Mouse (Mus musculus) cerebellum, adult 9-10 months (tissue): ENCODE measurements around the gene Zfp536.

Experiments used
- DNase-seq: peaks from one replicate; pipeline ENCODE4 v3.0.0; 2022

Gene Zfp536

DNA sequence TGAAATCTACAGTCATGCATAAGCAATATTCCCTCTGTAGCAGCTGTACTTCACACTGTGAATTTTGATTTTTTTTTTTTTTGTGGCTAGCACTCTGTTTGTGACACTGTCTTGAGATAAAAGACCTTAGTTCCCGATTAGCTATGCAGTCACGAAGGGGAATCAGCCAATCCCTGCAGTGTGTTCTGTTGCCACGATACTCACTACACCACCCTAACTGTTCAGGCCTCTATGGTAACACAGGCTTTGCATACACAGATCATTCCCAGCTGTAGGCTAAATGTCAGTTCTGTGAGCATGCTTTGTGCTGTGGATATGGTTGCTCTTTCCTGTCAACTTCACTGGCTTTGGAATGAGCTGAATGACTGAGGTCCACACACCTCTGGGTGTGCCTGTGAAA is 325.9 kb downstream of the Zfp536 start:
- DNase-seq, result no peak

DNA sequence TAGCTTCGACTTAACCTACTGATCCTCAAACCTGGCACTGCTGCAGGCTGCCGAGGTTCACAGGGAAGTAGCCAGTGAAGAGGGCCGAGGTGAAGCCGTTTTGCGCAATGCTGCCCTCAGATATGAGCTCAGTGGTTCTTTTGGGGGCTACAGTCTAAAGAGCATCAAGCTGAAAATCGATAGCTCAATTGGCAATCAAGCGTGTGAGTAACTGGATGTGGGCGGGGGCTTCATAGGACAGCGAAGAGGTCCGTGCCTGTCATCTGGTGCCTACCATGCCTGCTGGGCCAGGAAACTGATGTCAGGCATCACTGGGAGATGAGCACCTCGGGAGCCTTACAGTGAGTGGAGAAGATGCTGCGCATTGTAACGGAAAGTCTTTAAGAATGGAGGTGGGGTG is 333.5 kb downstream of the Zfp536 start:
- DNase-seq, result no peak

DNA sequence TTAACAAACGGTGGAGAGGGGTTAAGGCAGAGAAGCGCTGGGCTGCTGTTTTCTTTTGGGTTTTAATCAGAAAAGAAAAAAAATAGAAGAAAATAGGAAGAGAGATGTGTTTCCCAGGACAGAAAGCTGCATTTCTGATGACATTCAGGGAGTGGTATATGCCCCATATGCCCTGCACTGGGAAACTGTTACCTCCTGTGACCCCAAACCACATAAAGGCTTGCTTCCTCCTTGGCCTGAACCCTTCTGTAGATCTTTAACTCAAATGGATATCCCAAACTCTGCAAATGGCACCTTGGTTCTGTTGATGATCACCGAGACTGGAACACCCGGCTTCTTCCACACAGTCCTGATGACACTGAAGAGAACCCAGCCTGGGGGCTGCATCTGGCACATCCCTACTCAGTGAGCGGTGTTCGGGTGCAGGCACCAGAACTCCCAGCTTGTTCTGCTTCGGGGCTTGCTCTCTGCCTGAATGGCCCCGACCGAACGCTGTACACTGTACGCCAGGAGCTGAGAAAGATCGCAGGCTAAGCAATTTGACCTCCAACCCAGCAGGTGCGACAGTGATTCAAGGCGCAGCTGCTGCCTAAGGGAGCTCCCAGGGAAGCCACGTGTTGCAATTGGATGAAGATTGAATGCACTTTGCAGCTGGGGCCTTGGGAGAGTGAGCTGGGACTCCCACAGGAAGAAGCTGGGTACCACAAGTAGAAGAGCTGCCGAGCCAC is 334.2 kb downstream of the Zfp536 start:
- DNase-seq, result no peak

DNA sequence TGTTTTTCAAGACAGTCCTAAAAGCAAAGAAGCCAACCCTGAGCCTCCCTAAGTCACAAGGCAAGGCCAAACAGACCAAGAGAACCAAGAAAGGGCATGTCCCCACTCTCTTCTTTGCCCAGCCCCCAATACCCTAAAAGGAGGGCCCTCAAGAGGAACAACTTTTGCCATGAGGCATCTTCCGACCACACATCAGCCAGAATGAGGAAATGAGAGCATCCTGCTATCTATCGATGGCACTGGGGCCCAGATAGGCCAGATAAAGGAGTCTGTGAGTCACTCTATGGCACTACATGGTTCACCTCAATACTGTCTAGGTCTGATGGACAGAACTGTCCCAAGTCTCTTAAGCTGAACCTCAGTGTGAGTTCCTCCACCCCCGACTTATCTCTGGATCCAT is 335.6 kb downstream of the Zfp536 start:
- DNase-seq, result no peak

DNA sequence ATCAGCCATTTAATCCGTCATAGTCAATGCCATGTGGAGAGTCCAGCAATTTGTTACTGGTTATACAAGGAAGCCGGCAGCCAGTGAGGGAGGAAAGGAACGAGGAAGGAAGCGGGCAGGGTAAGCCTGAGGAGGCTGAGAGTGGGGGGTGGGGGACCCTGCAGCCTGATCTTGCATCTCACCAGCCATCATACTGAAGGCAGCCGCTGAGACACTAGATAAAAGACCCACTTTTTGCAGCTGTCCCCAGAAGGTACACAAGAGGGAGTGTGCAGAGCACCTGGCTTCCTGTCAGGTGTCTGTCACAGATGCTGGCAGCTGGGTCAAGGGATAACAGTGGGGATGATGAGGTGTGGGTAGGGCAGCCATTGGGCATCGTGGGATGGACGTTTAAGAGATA is 340.3 kb downstream of the Zfp536 start:
- no peak for DNase-seq

DNA sequence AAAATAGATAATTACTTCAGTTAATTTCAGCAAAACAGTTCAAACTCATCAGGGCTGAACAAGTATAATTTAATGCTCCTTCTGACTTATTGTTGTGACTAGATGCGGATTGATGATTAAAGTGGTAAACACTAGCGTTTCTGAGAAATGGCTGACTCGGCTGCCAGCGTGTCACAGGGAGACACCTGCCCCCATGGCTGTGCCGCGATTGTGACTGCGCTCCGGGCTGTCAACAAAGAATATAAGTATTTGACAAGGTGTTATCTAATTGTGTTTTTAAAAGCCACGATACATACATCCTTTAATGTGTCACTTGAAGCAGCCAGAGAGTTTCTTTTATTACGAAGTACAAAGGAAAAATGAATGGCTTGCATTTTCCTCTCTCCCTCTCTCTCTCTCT is 342.0 kb downstream of the Zfp536 start:
- no peak for DNase-seq

DNA sequence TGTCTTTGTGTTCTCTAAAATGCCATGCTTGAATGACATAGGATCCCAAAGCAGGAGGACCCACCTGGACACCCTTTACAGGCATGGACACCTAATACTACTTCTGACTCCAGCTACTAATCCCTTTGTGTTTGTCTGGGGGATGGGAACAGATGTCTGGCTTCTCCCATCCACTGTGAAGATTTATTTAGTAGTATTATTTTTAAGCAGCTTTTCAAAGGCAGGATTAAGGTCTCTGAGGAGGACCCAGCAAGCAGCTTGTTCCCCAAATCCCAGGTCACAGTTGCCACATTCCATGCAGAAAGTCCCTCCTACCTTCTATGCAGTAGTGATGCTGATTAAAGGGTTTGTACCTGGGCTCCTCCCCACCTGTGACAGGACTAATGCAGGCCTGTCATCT is 347.4 kb downstream of the Zfp536 start:
- DNase-seq, result no peak

DNA sequence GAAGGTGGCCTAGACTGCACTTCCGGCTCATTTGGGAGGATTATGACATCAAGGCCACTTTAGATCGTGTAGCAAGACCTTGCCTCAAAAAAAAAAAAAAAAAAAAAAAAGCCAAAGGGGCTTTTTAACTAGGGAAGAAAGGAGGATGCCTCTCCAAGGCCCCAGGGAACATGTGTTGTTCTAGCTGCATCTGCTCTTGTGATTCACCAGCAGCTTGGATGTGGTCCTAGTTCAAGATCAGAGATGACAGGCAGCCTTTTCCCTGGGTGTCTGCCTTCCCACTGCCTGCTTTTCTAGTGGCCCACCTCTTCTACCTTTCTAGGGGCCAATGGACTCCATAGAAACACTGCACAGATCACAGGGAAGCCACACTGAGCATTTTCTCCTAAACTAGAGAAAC is 350.5 kb downstream of the Zfp536 start:
- DNase-seq, result no peak
